Mouse (Mus musculus): ENCODE results near the gene Lin52. TPM values are rescaled to one million over a fixed set of nuclear protein-coding genes. Genes with fewer than 3 reads are reported as not detected.

The Lin52 gene
- 31.9 and 32.4 TPM in 2 replicates for polyA plus RNA-seq (2015; fragmentation: Nextera tagmentation; extraction: Ambion mirVana)

- H3K4me2 ChIP-seq (ENCODE audit: low read length), result peak within 1 kb of the TSS; percentile 90
- peaks cover 12% of the 10 kb centered on the region for H3K4me1 ChIP-seq (ENCODE audit: control insufficient read depth, insufficient read depth, low read depth, low read length)
- no peaks in the 10 kb centered on the region for H3K36me3 ChIP-seq (ENCODE audit: control insufficient read depth, insufficient read depth, low read length)
- peak within 1 kb of the TSS; percentile 65 for H3K4me3 ChIP-seq (ENCODE audit: low read length)
- WGBS, result 1% methylated on average over 49 of the region's 49 CpGs
- H3K27me3 ChIP-seq (replicated peaks; ENCODE audit: control insufficient read depth, insufficient read depth, low read length), result no peaks in the 10 kb centered on the region; the same call in 1 of the 2 replicates
- peak within 1 kb of the TSS; percentile 81 for H3K27ac ChIP-seq (ENCODE audit: low read depth, low read length)
- H3K9me3 ChIP-seq (ENCODE audit: control insufficient read depth, low read length), result no peaks in the 10 kb centered on the region
- peak within 1 kb of the TSS; percentile 72 for H3K9ac ChIP-seq (ENCODE audit: low read depth, low read length)
- peak; percentile 99 for ATAC-seq
These were observed at the start of gene Lin52, which contains the start of gene Aldh6a1 for GRCm38 (mm10) chr12:84450718-84451646. Gene Lin52 (plus strand): TSS chr12:84451422. Gene Aldh6a1 (minus strand): TSS chr12:84451004.

- WGBS, result 83% methylated on average over 9 of the region's 9 CpGs
- no peak overlapping the region for H3K4me3 ChIP-seq (ENCODE audit: low read length)
- H3K9me3 ChIP-seq (ENCODE audit: control insufficient read depth, low read length), result no peaks in the 10 kb centered on the region
- no peak for ATAC-seq
- no peak overlapping the region for H3K4me2 ChIP-seq (ENCODE audit: low read length)
- no peak overlapping the region for H3K9ac ChIP-seq (ENCODE audit: low read depth, low read length)
- H3K27ac ChIP-seq (ENCODE audit: low read depth, low read length), result no peak overlapping the region
- peaks cover 3% of the 10 kb centered on the region for H3K36me3 ChIP-seq (ENCODE audit: control insufficient read depth, insufficient read depth, low read length)
- no peaks in the 10 kb centered on the region for H3K27me3 ChIP-seq (replicated peaks; ENCODE audit: control insufficient read depth, insufficient read depth, low read length)
- H3K4me1 ChIP-seq (ENCODE audit: control insufficient read depth, insufficient read depth, low read depth, low read length), result peaks cover 4% of the 10 kb centered on the region
These were observed 48.3 kb upstream of the Lin52 start for GRCm38 (mm10) chr12:84402923-84403322.

- no peak for ATAC-seq
- Histone ChIP-seq H3K4me3 (ENCODE audit: low read length) (no peak overlapping the region), H3K36me3 (ENCODE audit: control insufficient read depth, insufficient read depth, low read length) (peaks cover 3% of the 10 kb centered on the region), H3K4me1 (ENCODE audit: control insufficient read depth, insufficient read depth, low read depth, low read length) (peaks cover 8% of the 10 kb centered on the region), H3K9ac (ENCODE audit: low read depth, low read length) (no peak overlapping the region), H3K27me3 (replicated peaks; ENCODE audit: control insufficient read depth, insufficient read depth, low read length) (no peaks in the 10 kb centered on the region), H3K9me3 (ENCODE audit: control insufficient read depth, low read length) (no peaks in the 10 kb centered on the region), H3K27ac (ENCODE audit: low read depth, low read length) (no peak overlapping the region), H3K4me2 (ENCODE audit: low read length) (no peak overlapping the region)
- 73% methylated on average over 6 of the region's 6 CpGs for WGBS
These were observed 46.7 kb upstream of the Lin52 start for GRCm38 (mm10) chr12:84404541-84404940.

GRCm38 (mm10) chr12:84407259-84407658 lies 44.0 kb upstream of the Lin52 start:
- no peak overlapping the region for H3K27ac ChIP-seq (ENCODE audit: low read depth, low read length)
- WGBS, result 62% methylated on average over 4 of the region's 4 CpGs
- H3K36me3 ChIP-seq (ENCODE audit: control insufficient read depth, insufficient read depth, low read length), result no peaks in the 10 kb centered on the region; the same call in 1 of the 2 replicates
- no peaks in the 10 kb centered on the region for H3K27me3 ChIP-seq (replicated peaks; ENCODE audit: control insufficient read depth, insufficient read depth, low read length)
- no peak overlapping the region for H3K4me3 ChIP-seq (ENCODE audit: low read length)
- H3K4me2 ChIP-seq (ENCODE audit: low read length), result no peak overlapping the region
- H3K9me3 ChIP-seq (ENCODE audit: control insufficient read depth, low read length), result no peaks in the 10 kb centered on the region
- ATAC-seq, result no peak
- H3K4me1 ChIP-seq (ENCODE audit: control insufficient read depth, insufficient read depth, low read depth, low read length), result peaks cover 9% of the 10 kb centered on the region
- H3K9ac ChIP-seq (ENCODE audit: low read depth, low read length), result no peak overlapping the region

GRCm38 (mm10) chr12:84407874-84408818 lies 43.1 kb upstream of the Lin52 start:
- Histone ChIP-seq H3K4me3 (ENCODE audit: low read length) (peak overlapping the region; percentile 86), H3K9ac (ENCODE audit: low read depth, low read length) (peak overlapping the region; percentile 91), H3K4me1 (ENCODE audit: control insufficient read depth, insufficient read depth, low read depth, low read length) (peaks cover 9% of the 10 kb centered on the region), H3K27ac (ENCODE audit: low read depth, low read length) (peak overlapping the region; percentile 95), H3K27me3 (replicated peaks; ENCODE audit: control insufficient read depth, insufficient read depth, low read length) (no peaks in the 10 kb centered on the region), H3K36me3 (ENCODE audit: control insufficient read depth, insufficient read depth, low read length) (no peaks in the 10 kb centered on the region), H3K4me2 (ENCODE audit: low read length) (peak overlapping the region; percentile 90), H3K9me3 (ENCODE audit: control insufficient read depth, low read length) (no peaks in the 10 kb centered on the region)
- 2% methylated on average over 34 of the region's 52 CpGs for WGBS
- peak; percentile 81 for ATAC-seq

- Histone ChIP-seq H3K4me3 (ENCODE audit: low read length) (peak within 1 kb of the TSS; percentile 86), H3K27me3 (replicated peaks; ENCODE audit: control insufficient read depth, insufficient read depth, low read length) (no peaks in the 10 kb centered on the region), H3K27ac (ENCODE audit: low read depth, low read length) (peak within 1 kb of the TSS; percentile 95), H3K36me3 (ENCODE audit: control insufficient read depth, insufficient read depth, low read length) (no peaks in the 10 kb centered on the region), H3K4me1 (ENCODE audit: control insufficient read depth, insufficient read depth, low read depth, low read length) (peaks cover 9% of the 10 kb centered on the region), H3K9me3 (ENCODE audit: control insufficient read depth, low read length) (no peaks in the 10 kb centered on the region), H3K4me2 (ENCODE audit: low read length) (peak within 1 kb of the TSS; percentile 90), H3K9ac (ENCODE audit: low read depth, low read length) (peak within 1 kb of the TSS; percentile 91)
- ATAC-seq, result peak; percentile 95
- under 1% methylated on average over 45 of the region's 63 CpGs for WGBS
These were observed 42.3 kb upstream of the Lin52 start, which contains the start of the genes Entpd5 and Bbof1 for GRCm38 (mm10) chr12:84408819-84409507. Gene Entpd5 (minus strand): TSS chr12:84409029. Gene Bbof1 (plus strand): TSS chr12:84409071.

- Histone ChIP-seq H3K27ac (ENCODE audit: low read depth, low read length) (peak within 1 kb of the TSS; percentile 81), H3K36me3 (ENCODE audit: control insufficient read depth, insufficient read depth, low read length) (no peaks in the 10 kb centered on the region; the same call in 1 of the 2 replicates), H3K27me3 (replicated peaks; ENCODE audit: control insufficient read depth, insufficient read depth, low read length) (no peaks in the 10 kb centered on the region), H3K4me1 (ENCODE audit: control insufficient read depth, insufficient read depth, low read depth, low read length) (peaks cover 5% of the 10 kb centered on the region), H3K9me3 (ENCODE audit: control insufficient read depth, low read length) (no peaks in the 10 kb centered on the region), H3K9ac (ENCODE audit: low read depth, low read length) (peak within 1 kb of the TSS; percentile 77), H3K4me3 (ENCODE audit: low read length) (peak within 1 kb of the TSS; percentile 66), H3K4me2 (ENCODE audit: low read length) (peak within 1 kb of the TSS; percentile 83)
- peak; percentile 95 for ATAC-seq
- WGBS, result 3% methylated on average over 50 of the region's 50 CpGs
These were observed 34.2 kb upstream of the Lin52 start, which contains the start of gene Rnf113a2 for GRCm38 (mm10) chr12:84416834-84417604. Gene Rnf113a2 (plus strand): TSS chr12:84417196.

- no peak for ATAC-seq
- Histone ChIP-seq H3K4me1 (ENCODE audit: control insufficient read depth, insufficient read depth, low read depth, low read length) (peaks cover 5% of the 10 kb centered on the region), H3K9ac (ENCODE audit: low read depth, low read length) (peak overlapping the region; percentile 77), H3K27ac (ENCODE audit: low read depth, low read length) (peak overlapping the region; percentile 81), H3K27me3 (replicated peaks; ENCODE audit: control insufficient read depth, insufficient read depth, low read length) (no peaks in the 10 kb centered on the region), H3K4me3 (ENCODE audit: low read length) (peak overlapping the region; percentile 66), H3K36me3 (ENCODE audit: control insufficient read depth, insufficient read depth, low read length) (no peaks in the 10 kb centered on the region; the same call in 1 of the 2 replicates), H3K9me3 (ENCODE audit: control insufficient read depth, low read length) (no peaks in the 10 kb centered on the region), H3K4me2 (ENCODE audit: low read length) (peak overlapping the region; percentile 83)
- WGBS, result 31% methylated on average over 18 of the region's 18 CpGs
These were observed 33.7 kb upstream of the Lin52 start for GRCm38 (mm10) chr12:84417605-84417922.
